Mouse (Mus musculus) testis, adult 2 months (tissue): ENCODE results near the gene Ndrg3.

Experiments
- CTCF ChIP-seq: fragments of 200-500 bp; IDR thresholded peaks from 2 replicates; pipeline ENCODE4 v1.5.1; 2012; ENCODE audit warnings: low read depth, mild to moderate bottlenecking, inconsistent platforms, low read length, moderate library complexity; ENCODE audit not compliant: control insufficient read depth, insufficient read depth, insufficient replicate concordance
- POLR2A ChIP-seq: fragments of 200-500 bp; IDR thresholded peaks from 2 replicates; pipeline ENCODE4 v1.6.1; 2012; ENCODE audit warnings: low read depth, mild to moderate bottlenecking, inconsistent platforms, low read length, moderate library complexity; ENCODE audit not compliant: control insufficient read depth

DNA sequence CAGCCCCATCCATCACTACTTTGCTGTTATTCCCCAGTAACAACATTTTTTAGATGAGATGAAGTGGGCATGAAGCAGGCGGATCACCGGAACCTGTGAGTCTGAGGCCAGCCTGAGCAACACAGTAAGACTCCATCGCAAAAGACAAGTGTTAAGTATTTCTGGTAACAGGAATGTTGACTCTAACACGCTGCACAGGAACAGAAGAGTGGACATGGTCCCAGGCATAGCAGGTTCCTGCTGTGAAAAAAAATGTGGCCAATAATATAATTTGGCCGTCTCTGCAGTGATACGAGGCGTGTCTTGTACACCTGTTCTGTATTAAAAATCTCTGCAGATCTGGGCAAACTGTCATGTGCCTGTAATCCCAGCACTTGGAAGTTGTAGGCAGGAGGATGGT, 43.5 kb upstream of the Ndrg3 start:
- TF ChIP-seq CTCF (no peak), POLR2A (no peak)
